Mouse (Mus musculus): ENCODE measurements at regions not wholly inside any gene's neighbourhood (a gene's known extent, or its start where the extent isn't known, plus 50 kb on each side); places are given as distances from the start of the nearest gene placed in this dataset.

DNA sequence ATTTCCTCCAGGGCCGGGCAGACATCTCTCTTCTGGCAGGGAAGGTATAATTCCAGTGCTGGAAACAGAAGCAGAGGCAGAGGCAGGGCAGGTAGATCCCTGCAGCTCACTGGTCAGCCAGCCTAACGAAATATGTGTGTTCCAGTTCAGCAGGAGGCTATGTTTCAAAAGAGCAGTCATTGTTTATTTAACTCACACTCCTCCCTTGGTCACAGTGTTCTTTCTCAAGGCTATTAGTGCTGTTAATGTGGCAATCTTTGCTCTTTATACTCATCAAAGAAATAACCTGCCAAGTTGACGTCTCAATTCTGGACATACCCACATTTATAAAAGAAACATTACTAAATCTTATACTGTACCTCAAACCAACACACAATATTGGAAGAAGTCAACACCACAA is 253.3 kb upstream of the Adgrl3 start:
- no peak overlapping the region for H3K27ac ChIP-seq
- no peak overlapping the region for H3K4me3 ChIP-seq
- no peaks in the 10 kb centered on the region for H3K36me3 ChIP-seq
- no peaks in the 10 kb centered on the region for H3K27me3 ChIP-seq (replicated peaks)
- no peak overlapping the region for H3K4me2 ChIP-seq (replicated peaks)
- no peaks in the 10 kb centered on the region for H3K4me1 ChIP-seq
- no peak for ATAC-seq (ENCODE audit: low FRiP score, low read depth)
- WGBS: 79% methylated on average over 3 of the region's 3 CpGs
- no peaks in the 10 kb centered on the region for H3K9me3 ChIP-seq
- H3K9ac ChIP-seq: no peak overlapping the region

DNA sequence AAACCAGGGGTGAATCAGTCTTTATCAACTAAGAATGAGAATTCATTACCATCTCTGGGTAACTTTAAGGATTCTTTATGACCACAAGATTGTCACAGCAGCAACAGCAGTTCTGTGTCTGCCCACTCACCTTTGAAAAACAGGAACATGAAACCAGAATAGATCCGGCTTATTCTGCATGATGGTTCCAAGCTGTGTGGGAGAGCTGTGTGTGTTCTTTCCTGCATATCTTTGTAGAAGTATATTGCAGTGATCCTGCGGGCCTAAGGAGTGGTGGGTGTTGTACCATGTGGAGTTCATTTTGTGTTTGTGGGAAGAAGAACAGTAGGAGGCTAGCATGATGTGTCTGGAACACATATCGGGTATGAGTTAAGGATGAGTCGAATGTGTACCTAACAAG is 236.0 kb upstream of the Adgrl3 start:
- H3K27ac ChIP-seq: no peak overlapping the region
- H3K4me3 ChIP-seq: no peak overlapping the region
- H3K9me3 ChIP-seq: no peaks in the 10 kb centered on the region
- H3K9ac ChIP-seq: no peak overlapping the region
- no peak overlapping the region for H3K4me2 ChIP-seq (replicated peaks)
- H3K4me1 ChIP-seq: no peaks in the 10 kb centered on the region
- 87% methylated on average over 4 of the region's 4 CpGs for WGBS
- no peaks in the 10 kb centered on the region for H3K36me3 ChIP-seq
- ATAC-seq (ENCODE audit: low FRiP score, low read depth): no peak
- H3K27me3 ChIP-seq (replicated peaks): no peaks in the 10 kb centered on the region

DNA sequence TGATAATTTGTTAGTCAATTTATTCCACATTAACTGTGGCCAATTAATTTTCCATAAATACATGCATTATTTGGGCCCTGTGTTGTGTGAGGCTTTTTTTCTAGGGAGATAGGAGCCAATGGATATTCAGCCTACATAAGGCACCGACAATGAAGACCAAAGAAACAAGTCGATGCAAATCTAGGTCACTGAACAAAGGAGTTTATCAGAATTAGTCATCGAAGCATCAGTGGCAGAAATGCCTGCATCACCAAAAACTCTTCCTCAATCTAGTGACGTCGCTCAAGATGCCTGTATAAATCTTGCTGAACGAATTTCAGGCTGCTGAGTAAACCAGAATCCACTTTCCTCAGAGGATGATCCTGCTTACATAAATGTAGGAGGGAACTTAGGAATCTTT is 235.2 kb upstream of the Adgrl3 start:
- H3K9me3 ChIP-seq: no peaks in the 10 kb centered on the region
- H3K27ac ChIP-seq: no peak overlapping the region
- H3K36me3 ChIP-seq: no peaks in the 10 kb centered on the region
- H3K9ac ChIP-seq: no peak overlapping the region
- no peak overlapping the region for H3K4me3 ChIP-seq
- no peak for ATAC-seq (ENCODE audit: low FRiP score, low read depth)
- H3K4me2 ChIP-seq (replicated peaks): no peak overlapping the region
- H3K27me3 ChIP-seq (replicated peaks): no peaks in the 10 kb centered on the region
- WGBS: 89% methylated on average over 6 of the region's 6 CpGs
- no peaks in the 10 kb centered on the region for H3K4me1 ChIP-seq

DNA sequence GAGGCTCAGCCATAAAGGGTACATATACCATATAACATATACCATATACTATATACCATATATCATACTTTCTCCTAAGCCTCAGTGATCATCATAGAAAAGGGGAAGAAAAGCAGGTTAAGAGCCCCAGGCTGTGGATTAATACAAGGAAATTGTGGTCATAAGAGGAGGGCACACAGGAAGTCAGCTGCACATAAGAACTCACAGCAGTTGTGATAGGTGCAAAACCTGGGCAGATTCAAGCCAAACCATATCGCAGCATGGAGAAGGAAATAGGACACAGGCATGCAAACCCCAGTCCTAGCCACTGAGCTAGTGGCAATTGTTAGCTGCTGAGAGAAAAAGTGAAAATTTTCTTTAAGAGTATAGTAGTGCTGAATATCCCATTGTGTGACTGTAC is 228.3 kb upstream of the Adgrl3 start:
- H3K27me3 ChIP-seq (replicated peaks): no peaks in the 10 kb centered on the region
- no peak for ATAC-seq (ENCODE audit: low FRiP score, low read depth)
- H3K4me3 ChIP-seq: no peak overlapping the region
- H3K9ac ChIP-seq: no peak overlapping the region
- WGBS: 93% methylated on average over 1 of the region's 1 CpGs
- H3K9me3 ChIP-seq: no peaks in the 10 kb centered on the region
- H3K4me1 ChIP-seq: no peaks in the 10 kb centered on the region
- no peak overlapping the region for H3K27ac ChIP-seq
- H3K36me3 ChIP-seq: no peaks in the 10 kb centered on the region
- H3K4me2 ChIP-seq (replicated peaks): no peak overlapping the region

DNA sequence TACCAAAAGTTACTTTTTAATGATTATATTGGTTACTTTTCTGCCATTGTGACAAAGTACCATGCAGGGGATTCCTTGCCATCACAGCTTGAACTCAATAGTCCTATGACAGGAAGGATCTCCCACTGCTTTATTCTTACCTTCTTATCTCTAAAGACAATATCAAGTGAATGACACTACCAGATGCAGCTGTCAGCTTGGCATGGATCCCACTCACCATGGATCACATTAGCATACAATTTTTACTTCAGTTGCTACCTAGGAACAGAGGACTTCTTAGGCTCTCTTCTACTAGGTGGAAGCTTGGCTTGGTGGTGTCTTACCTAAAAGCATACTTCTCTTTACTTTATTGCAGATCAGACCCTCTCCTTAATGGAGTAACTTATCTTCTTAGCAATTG is 220.2 kb upstream of the Adgrl3 start:
- no peak overlapping the region for H3K4me2 ChIP-seq (replicated peaks)

DNA sequence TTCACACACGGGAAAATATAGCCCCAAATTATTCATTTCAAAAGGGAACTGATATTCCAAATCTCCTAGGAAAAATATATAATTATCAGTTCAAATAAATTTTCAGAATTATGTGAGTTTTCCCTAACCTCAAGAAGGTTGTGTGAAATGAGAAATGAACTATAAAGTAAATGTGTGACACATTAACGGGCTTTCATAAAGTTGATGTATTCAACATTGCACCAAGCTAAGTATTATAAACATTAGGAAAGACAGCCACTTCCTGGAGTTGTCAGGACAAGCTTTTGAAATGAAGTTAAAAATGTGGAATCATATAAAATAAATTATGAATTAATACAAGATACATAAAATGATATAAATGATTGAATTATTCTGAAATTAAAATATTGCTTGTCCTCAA is 207.0 kb upstream of the Adgrl3 start:
- Histone ChIP-seq H3K4me1 (no peaks in the 10 kb centered on the region), H3K4me3 (no peak overlapping the region), H3K27me3 (replicated peaks) (no peaks in the 10 kb centered on the region), H3K27ac (no peak overlapping the region), H3K36me3 (no peaks in the 10 kb centered on the region), H3K9me3 (no peaks in the 10 kb centered on the region), H3K9ac (no peak overlapping the region), H3K4me2 (replicated peaks) (no peak overlapping the region)
- 90% methylated on average over 2 of the region's 2 CpGs for WGBS
- no peak for ATAC-seq (ENCODE audit: low FRiP score, low read depth)

More for the DNA sequence above, 220.2 kb upstream of the Adgrl3 start:
- H3K4me3 ChIP-seq: no peak overlapping the region
- no peak overlapping the region for H3K27ac ChIP-seq
- H3K4me1 ChIP-seq: no peaks in the 10 kb centered on the region
- ATAC-seq (ENCODE audit: low FRiP score, low read depth): no peak
- H3K36me3 ChIP-seq: no peaks in the 10 kb centered on the region
- no peaks in the 10 kb centered on the region for H3K27me3 ChIP-seq (replicated peaks)
- H3K9ac ChIP-seq: no peak overlapping the region
- H3K9me3 ChIP-seq: no peaks in the 10 kb centered on the region

DNA sequence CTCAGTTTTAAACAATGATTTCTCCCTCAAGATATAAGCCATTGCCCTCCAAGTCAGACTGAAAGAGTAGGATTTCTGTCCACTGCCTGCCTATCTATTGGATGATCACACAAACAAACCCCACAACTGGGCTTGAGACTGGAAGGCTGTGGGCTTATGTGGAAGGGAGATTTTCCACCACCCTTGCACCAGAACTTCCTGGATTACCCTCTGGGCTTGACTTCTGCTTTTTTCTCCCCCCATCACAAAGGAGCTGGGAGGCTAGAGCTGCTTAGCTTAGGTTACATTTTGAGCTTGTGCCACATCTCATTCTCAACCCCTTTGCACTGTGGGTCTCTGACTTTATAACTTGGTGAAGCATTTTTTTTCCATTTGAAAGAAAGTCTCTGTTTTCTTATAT is 200.7 kb upstream of the Adgrl3 start:
- H3K27ac ChIP-seq: no peak overlapping the region
- H3K4me2 ChIP-seq (replicated peaks): no peak overlapping the region
- no peaks in the 10 kb centered on the region for H3K4me1 ChIP-seq
- no peak overlapping the region for H3K9ac ChIP-seq
- no peak for ATAC-seq (ENCODE audit: low FRiP score, low read depth)
- H3K27me3 ChIP-seq (replicated peaks): no peaks in the 10 kb centered on the region
- no peaks in the 10 kb centered on the region for H3K36me3 ChIP-seq
- no peaks in the 10 kb centered on the region for H3K9me3 ChIP-seq
- H3K4me3 ChIP-seq: no peak overlapping the region

DNA sequence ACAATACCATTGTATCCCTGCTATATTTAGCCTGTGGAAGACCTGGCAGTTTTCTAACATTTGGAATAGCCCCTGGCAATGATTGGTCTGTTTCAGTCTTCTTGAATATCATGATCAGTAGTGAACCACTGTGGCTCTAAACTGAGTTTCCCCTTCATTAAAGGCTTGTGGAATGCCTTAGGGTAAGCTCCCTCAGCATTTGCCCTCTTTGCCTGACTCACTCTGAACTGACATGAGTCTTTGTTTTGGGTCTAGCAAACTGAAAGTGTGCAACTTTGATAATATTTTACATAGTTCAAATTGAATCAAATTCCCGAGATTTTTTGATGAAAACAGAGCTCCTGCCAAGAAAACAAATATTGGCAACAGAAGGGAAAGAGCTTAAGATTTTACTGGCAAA is 177.4 kb upstream of the Adgrl3 start:
- H3K27ac ChIP-seq: no peak overlapping the region
- no peak overlapping the region for H3K9ac ChIP-seq
- H3K36me3 ChIP-seq: no peaks in the 10 kb centered on the region
- no peaks in the 10 kb centered on the region for H3K27me3 ChIP-seq (replicated peaks)
- H3K9me3 ChIP-seq: no peaks in the 10 kb centered on the region
- 68% methylated on average over 1 of the region's 1 CpGs for WGBS
- H3K4me1 ChIP-seq: no peaks in the 10 kb centered on the region
- H3K4me3 ChIP-seq: no peak overlapping the region
- ATAC-seq (ENCODE audit: low FRiP score, low read depth): no peak
- H3K4me2 ChIP-seq (replicated peaks): no peak overlapping the region

DNA sequence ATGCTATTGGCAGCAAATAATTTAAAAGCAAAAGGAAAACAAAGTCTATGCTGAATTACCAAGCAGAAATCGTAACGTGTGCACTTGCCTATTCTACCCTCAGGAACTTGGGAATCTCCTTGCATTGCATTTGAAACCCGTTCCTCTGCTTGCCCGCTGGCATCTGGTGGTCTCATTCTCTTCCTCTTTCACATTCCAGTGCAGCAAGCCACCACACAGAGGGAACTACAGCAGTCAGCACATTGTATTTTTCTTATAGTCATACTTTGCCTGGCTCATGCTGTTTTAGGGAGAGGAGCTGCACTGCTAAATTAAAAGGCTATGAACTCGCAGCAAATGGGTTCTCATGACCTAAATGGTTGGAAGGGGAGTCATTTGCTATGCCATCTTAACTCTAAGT is 164.9 kb upstream of the Adgrl3 start:
- H3K9me3 ChIP-seq: no peaks in the 10 kb centered on the region
- H3K9ac ChIP-seq: no peak overlapping the region
- H3K27ac ChIP-seq: no peak overlapping the region
- no peaks in the 10 kb centered on the region for H3K36me3 ChIP-seq
- no peaks in the 10 kb centered on the region for H3K4me1 ChIP-seq
- no peak overlapping the region for H3K4me2 ChIP-seq (replicated peaks)
- no peak overlapping the region for H3K4me3 ChIP-seq
- no peaks in the 10 kb centered on the region for H3K27me3 ChIP-seq (replicated peaks)
- 80% methylated on average over 5 of the region's 5 CpGs for WGBS
- ATAC-seq (ENCODE audit: low FRiP score, low read depth): no peak

DNA sequence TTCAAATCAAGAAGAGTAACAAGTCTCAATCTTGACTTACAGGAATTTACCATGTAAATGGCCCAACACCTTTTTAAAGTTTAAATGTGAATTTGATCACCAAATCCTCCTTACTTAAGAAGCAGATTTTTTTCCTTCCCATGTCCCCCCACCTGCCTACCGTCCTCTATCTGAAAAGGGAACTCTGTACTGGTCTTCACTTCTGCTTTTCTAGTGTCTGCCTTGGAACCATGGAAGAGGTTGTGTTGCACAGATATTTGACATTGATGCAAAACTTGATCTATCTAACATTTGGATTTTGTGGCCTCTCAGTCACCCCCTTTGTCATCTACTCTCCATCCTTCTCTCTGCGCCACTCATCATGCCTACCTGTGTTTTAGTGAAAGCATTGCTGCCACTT is 143.3 kb upstream of the Adgrl3 start:
- no peaks in the 10 kb centered on the region for H3K36me3 ChIP-seq
- WGBS: 91% methylated on average over 2 of the region's 2 CpGs

DNA sequence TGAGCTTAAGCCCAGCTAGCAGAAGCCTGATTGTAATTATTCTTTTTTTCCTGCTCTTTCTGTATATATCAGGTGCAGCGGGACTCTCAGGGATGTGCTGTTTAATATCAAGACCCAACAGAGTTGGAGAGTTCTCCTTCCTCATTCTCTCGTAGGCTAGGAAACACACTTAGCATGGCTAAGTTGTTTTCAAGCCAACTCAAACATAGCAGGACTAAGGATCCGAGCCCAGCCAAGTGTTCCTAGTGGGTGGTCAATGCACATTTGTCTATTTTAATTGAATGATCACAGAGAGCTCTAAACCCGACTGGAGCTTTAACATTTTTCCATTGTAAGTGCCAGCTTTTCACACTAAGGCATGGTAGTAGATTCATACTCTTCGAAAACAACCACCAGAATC is 121.7 kb upstream of the Adgrl3 start:
- Histone ChIP-seq H3K4me1 (no peaks in the 10 kb centered on the region), H3K9ac (no peak overlapping the region), H3K27me3 (replicated peaks) (no peaks in the 10 kb centered on the region), H3K27ac (no peak overlapping the region), H3K9me3 (no peaks in the 10 kb centered on the region), H3K36me3 (no peaks in the 10 kb centered on the region), H3K4me2 (replicated peaks) (no peak overlapping the region), H3K4me3 (no peak overlapping the region)
- no peak for ATAC-seq (ENCODE audit: low FRiP score, low read depth)
- WGBS: 69% methylated on average over 5 of the region's 5 CpGs

More for the DNA sequence above, 143.3 kb upstream of the Adgrl3 start:
- H3K4me1 ChIP-seq: no peaks in the 10 kb centered on the region
- H3K27me3 ChIP-seq (replicated peaks): no peaks in the 10 kb centered on the region
- no peak overlapping the region for H3K9ac ChIP-seq
- H3K27ac ChIP-seq: no peak overlapping the region
- no peak for ATAC-seq (ENCODE audit: low FRiP score, low read depth)
- no peaks in the 10 kb centered on the region for H3K9me3 ChIP-seq
- H3K4me2 ChIP-seq (replicated peaks): no peak overlapping the region
- no peak overlapping the region for H3K4me3 ChIP-seq

DNA sequence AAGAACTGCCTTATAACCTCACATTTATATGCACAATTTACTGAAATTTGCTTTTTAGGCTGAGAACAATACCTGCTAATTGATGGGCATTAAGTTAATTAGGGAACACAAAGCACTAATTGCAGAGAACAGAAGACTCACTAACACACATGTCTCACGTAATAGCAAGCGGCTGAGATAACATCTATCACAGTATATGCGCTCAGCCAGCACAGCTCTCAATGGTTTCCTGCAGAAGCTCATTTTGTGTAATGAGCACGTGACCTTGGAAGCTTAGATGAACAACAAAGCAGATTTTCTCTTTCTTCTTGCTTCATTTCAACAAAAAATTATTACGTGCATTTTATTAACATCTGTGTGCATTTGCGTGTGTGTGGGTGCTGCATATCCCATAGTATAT is 111.2 kb upstream of the Adgrl3 start:
- Histone ChIP-seq H3K36me3 (no peaks in the 10 kb centered on the region), H3K9me3 (no peaks in the 10 kb centered on the region), H3K9ac (no peak overlapping the region), H3K4me1 (no peaks in the 10 kb centered on the region), H3K27me3 (replicated peaks) (no peaks in the 10 kb centered on the region), H3K27ac (no peak overlapping the region), H3K4me2 (replicated peaks) (no peak overlapping the region), H3K4me3 (no peak overlapping the region)
- 81% methylated on average over 6 of the region's 6 CpGs for WGBS
- no peak for ATAC-seq (ENCODE audit: low FRiP score, low read depth)

DNA sequence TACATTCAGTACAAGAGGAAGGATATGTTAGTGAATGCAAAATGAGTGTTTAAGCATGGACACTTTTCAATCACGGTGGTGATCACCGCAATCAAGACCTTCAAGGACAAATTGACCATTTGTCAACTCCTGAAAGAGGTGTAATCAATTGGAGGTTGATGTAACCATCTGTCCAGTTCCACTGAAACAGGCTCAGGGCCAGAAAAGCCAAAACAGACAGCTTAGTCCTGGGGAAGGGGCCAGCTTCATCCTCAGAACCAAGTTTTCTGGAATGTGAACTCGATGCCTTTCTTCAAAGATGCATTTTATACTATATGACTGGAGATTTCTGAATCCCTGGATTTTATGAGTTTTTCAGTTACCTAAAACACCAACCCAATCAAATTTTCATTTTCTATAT is 81.1 kb upstream of the Adgrl3 start:
- Histone ChIP-seq H3K36me3 (no peaks in the 10 kb centered on the region), H3K27me3 (replicated peaks) (no peaks in the 10 kb centered on the region), H3K4me1 (no peaks in the 10 kb centered on the region), H3K9me3 (no peaks in the 10 kb centered on the region), H3K4me2 (replicated peaks) (no peak overlapping the region), H3K4me3 (no peak overlapping the region), H3K27ac (no peak overlapping the region), H3K9ac (no peak overlapping the region)
- no peak for ATAC-seq (ENCODE audit: low FRiP score, low read depth)
- WGBS: 77% methylated on average over 3 of the region's 3 CpGs
